Mouse (Mus musculus) hindbrain, embryonic 16.5 days (tissue): ENCODE measurements around the gene Cacna1s. TPM values are rescaled to one million over a fixed set of nuclear protein-coding genes. Genes with fewer than 3 reads are reported as not detected.

Experiments
- ATAC-seq: fragments of 200-750 bp; cut with Nextera tagmentation; 2 replicates; pipeline ENCODE4 v1.8.0; 2017; ENCODE audit warnings: moderate TSS enrichment, moderate library complexity
- H3K27ac ChIP-seq: fragments of 300-500 bp; sonication (generic); 2 replicates; pipeline ENCODE4 v1.5.1; 2014; ENCODE audit warnings: low read depth, mild to moderate bottlenecking, control low read depth, low read length, moderate library complexity
- H3K27me3 ChIP-seq: fragments of 300-500 bp; sonication (generic); replicated peaks from 2 replicates; pipeline ENCODE4 v1.6.1; 2014; ENCODE audit warnings: low read length; ENCODE audit not compliant: control insufficient read depth, insufficient read depth
- H3K36me3 ChIP-seq: fragments of 300-500 bp; sonication (generic); 2 replicates; pipeline ENCODE4 v1.6.1; 2014; ENCODE audit warnings: mild to moderate bottlenecking, low read length, moderate library complexity, mixed read lengths; ENCODE audit not compliant: control insufficient read depth, insufficient read depth
- H3K4me1 ChIP-seq: fragments of 300-500 bp; sonication (generic); 2 replicates; pipeline ENCODE4 v1.6.1; 2014; ENCODE audit warnings: low read depth, low read length; ENCODE audit not compliant: control insufficient read depth, insufficient read depth
- H3K4me2 ChIP-seq: fragments of 300-500 bp; sonication (generic); 2 replicates; pipeline ENCODE4 v1.6.1; 2014; ENCODE audit warnings: mild to moderate bottlenecking, low read length, control low read depth, moderate library complexity
- H3K4me3 ChIP-seq: fragments of 300-500 bp; sonication (generic); 2 replicates; pipeline ENCODE4 v1.5.1; 2014; ENCODE audit warnings: mild to moderate bottlenecking, low read length, control low read depth, moderate library complexity
- H3K9ac ChIP-seq: fragments of 300-500 bp; sonication (generic); 2 replicates; pipeline ENCODE4 v1.6.1; 2014; ENCODE audit warnings: low read depth, mild to moderate bottlenecking, control low read depth, low read length, moderate library complexity
- H3K9me3 ChIP-seq: fragments of 300-500 bp; sonication (generic); 2 replicates; pipeline ENCODE4 v1.6.1; 2014; ENCODE audit warnings: mild to moderate bottlenecking, low read length, moderate library complexity; ENCODE audit not compliant: control insufficient read depth
- WGBS: fragments of 180-500 bp; shearing (Covaris S2); extraction: QIAGEN DNeasy Blood & Tissue Kit; methylation state at CpG from one replicate; pipeline ENCODE4 v1.1.7; 2014; 5-methylcytosine and 5-hydroxymethylcytosine counted together
- polyA plus RNA-seq: library from polyadenylated mRNA; unstranded; fragments of >200 nt; fragmentation: Nextera tagmentation; extraction: Ambion mirVana; gene quantifications from 2 replicates; pipeline ENCODE4 v1.2.1, GENCODE M21; 2015

Gene Cacna1s
- polyA plus RNA-seq, 1 experiment from 2014 or later: 0.45 TPM

DNA sequence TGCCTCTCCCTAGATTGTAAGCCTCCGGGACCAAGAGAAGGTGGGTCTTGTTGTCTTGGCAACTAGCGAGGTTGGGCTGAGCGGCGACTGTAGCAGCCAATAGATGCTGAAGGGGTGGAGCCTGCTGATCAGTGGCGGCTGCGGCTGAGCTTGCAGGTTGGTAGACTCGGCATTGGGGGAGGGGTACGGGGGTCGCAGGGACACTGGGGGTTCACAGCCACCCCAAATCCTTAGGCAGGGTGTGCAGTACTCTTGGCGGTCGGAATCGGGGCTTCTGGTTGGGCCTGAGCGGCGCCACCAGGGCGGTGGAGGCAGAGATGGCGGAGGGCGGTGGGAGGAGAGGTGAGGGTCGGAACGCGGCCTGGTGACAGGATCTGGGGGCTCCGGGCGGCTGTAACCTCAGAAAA lies 34.6 kb upstream of the Cacna1s start:
- Histone ChIP-seq H3K4me1 (peaks cover 12% of the 10 kb centered on the region), H3K4me3 (peak overlapping the region; percentile 63), H3K27me3 (no peaks in the 10 kb centered on the region), H3K36me3 (peaks cover 3% of the 10 kb centered on the region; the same call in 1 of the 2 replicates), H3K9ac (peak overlapping the region; percentile 86), H3K4me2 (peak overlapping the region; percentile 91), H3K27ac (peak overlapping the region; percentile 58), H3K9me3 (no peaks in the 10 kb centered on the region)
- WGBS: under 1% methylated on average over 22 of the region's 22 CpGs
- peak; percentile 100 for ATAC-seq

DNA sequence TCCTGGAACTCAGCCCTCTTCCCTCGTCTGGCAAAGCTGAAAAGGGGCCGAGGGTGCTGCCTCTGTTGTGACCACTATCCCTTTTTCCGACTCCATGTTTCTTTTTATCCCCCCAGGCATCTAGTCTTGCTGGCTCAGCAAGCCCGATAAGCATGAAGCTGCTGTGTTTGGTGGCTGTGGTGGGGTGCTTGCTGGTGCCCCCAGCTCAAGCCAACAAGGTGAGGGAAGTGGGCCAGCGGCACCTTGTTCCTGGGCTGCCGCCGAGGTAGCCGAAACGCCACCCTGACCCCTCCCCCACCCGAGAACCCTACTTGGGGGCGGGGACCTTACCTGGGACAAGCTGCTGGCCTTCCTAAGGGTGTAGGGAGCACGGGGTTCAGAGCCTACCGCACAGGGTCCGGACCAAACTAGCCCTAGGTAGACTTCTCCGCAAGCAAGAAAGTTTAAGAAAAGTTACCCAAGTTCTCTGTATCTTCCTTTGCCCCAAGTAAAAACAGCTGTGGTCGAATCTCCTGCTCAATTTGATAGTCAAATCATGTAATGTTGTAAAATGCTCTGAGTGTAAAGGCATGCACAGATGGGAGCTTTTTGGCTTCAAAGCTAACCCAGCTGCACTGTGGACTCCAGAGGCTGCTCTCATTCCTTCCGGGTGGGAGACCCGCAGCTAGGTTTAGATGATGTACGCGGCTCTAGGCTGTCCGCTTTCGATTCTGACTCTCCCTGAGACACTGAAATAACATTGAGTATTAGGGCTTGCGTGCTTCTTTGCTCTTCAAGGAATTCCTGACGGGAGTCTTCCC lies 34.0 kb upstream of the Cacna1s start:
- Histone ChIP-seq H3K9ac (peak overlapping the region; percentile 86), H3K36me3 (peaks cover 3% of the 10 kb centered on the region; the same call in 1 of the 2 replicates), H3K4me2 (peak overlapping the region; percentile 91), H3K27ac (peak overlapping the region; percentile 58), H3K27me3 (no peaks in the 10 kb centered on the region), H3K9me3 (no peaks in the 10 kb centered on the region), H3K4me1 (peaks cover 12% of the 10 kb centered on the region), H3K4me3 (peak overlapping the region; percentile 63)
- 3% methylated on average over 24 of the region's 24 CpGs for WGBS
- peak; percentile 22 for ATAC-seq

DNA sequence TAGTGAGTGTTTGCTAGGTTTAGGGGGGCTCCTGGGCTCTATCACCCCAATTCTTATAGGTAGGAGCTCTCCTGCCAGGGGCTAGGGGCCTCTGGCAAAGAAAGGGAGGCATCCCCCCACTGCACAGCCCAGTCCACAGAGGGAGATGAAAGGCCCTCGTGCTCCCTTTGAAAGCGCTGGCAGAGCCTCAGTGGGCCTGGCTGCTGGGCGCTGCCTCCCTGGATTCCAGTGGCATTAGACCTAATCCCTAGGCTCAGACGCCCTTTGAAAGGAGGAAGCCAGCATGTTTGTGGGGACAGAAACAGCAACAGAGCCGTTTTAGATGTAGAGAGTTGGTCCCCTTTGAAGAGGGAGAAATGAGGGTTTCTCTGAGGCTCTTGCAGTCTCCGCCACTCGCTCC lies 22.3 kb upstream of the Cacna1s start:
- H3K27ac ChIP-seq: no peak overlapping the region

DNA sequence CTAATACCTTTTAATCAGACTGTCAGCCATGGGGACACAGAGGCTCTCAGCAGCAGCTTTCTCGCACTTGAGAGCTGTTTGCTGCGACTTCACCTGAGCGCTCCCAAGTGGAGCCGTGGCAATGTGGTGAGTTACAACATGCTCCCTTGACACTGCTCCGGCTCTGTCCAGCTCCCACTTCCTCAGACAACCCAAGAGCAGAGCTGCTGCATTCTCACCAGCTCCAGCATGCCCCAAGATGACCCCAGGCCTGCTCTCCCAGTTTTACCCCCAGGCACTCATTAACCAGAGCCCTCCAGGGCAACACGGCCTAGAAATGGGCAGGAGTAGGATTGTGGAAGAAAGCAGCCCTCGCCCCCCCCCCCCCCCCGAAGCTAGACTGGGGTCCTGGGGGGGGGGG lies 20.9 kb upstream of the Cacna1s start:
- Histone ChIP-seq H3K36me3 (peaks cover 13% of the 10 kb centered on the region), H3K4me2 (no peak overlapping the region), H3K27me3 (no peaks in the 10 kb centered on the region), H3K9me3 (no peaks in the 10 kb centered on the region), H3K27ac (no peak overlapping the region), H3K4me1 (no peaks in the 10 kb centered on the region), H3K9ac (no peak overlapping the region), H3K4me3 (no peak overlapping the region)
- 80% methylated on average over 6 of the region's 8 CpGs for whole genome bisulfite sequencing
- no peak for ATAC-seq

More for the DNA sequence above, 22.3 kb upstream of the Cacna1s start:
- no peaks in the 10 kb centered on the region for H3K27me3 ChIP-seq
- no peak overlapping the region for H3K4me2 ChIP-seq
- no peaks in the 10 kb centered on the region for H3K4me1 ChIP-seq
- H3K9ac ChIP-seq: no peak overlapping the region
- no peak for ATAC-seq
- H3K36me3 ChIP-seq: peaks cover 22% of the 10 kb centered on the region
- no peaks in the 10 kb centered on the region for H3K9me3 ChIP-seq
- no peak overlapping the region for H3K4me3 ChIP-seq
- 61% methylated on average over 7 of the region's 7 CpGs for WGBS

DNA sequence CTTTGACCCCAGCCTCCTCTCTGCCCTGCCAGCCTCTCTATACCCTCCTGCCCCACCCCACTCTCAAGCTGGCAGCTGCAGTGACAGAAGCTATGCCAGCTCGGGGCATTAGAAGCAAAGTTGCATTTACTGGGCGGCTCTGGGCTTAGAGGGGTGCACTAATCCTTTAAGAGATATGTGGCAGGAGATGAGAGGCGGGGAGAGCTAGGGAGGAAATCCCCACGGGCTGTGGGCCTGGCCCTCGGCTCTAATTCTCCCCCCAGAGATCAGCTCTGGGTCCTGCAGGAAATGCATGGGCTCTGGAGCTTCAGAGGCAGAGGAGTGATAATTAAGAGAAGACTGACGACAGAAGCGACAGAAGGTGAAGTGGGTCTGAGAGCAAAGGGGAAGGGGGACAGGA lies 19.6 kb upstream of the Cacna1s start:
- H3K27me3 ChIP-seq: no peaks in the 10 kb centered on the region
- no peak overlapping the region for H3K4me3 ChIP-seq
- no peaks in the 10 kb centered on the region for H3K4me1 ChIP-seq
- 75% methylated on average over 7 of the region's 7 CpGs for WGBS
- H3K36me3 ChIP-seq: peaks cover 13% of the 10 kb centered on the region
- no peak overlapping the region for H3K9ac ChIP-seq
- no peak overlapping the region for H3K27ac ChIP-seq
- H3K4me2 ChIP-seq: no peak overlapping the region
- no peak for ATAC-seq
- H3K9me3 ChIP-seq: no peaks in the 10 kb centered on the region

DNA sequence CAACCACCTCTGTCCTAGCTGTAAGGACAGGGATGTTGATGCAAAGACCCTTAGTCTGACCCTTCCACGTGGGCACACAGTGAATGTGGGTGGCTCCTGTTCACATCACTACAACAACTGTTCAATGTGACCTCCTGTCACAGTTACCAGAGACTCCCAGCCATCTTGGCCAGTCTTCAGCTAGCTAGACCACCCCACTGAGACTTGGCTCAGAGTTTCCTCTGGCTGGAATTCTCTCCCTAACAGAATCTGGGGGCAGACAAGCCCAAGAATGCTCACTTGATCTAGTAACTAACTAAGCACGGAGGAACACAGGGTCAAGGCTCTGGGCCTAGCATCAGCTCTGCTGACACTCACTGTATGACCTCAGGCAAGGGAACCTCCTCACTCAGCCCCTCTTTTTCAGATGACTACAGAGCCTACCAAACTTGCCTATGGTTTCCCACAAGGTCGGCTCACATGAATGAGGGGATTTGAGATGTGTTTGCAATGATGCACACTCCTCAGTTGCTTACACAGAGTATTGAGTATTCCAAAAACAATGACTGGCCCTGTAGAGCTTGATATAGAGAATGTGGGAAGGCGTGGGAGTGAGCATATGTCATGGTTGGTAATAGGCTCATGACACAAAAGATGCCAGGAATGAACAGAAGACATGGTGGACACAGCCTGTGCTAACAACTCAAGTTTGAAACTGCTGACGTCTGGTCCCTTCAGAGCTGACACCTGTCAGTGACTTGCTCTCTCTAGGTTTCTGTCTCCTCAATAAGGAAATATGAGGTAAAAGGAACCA lies 13.6 kb upstream of the Cacna1s start:
- peaks cover 8% of the 10 kb centered on the region for H3K4me1 ChIP-seq
- no peaks in the 10 kb centered on the region for H3K9me3 ChIP-seq

DNA sequence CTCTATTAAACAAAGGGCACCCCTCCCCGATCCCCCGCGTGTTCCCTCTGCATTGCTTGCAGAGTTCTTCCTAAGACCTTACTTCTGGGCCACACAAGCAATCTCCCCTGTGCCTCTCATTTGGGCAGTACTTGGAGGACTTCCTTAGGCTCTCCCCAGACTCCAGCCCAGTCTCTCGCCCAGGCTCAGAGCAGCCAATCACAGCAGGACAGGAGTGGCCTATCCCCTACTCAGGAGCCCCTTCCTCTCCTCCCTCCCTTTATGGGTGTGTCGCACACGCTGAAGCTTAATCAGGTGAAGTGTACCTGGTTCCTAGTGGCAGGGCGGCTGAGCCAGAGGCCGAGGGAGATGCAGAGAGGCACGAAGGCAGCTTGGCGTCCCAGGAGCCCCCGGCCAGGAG lies 12.1 kb upstream of the Cacna1s start:
- H3K27me3 ChIP-seq: no peaks in the 10 kb centered on the region
- 23% methylated on average over 11 of the region's 11 CpGs for WGBS
- 0 out of 2 replicates have a peak, but pooled peaks cover 2% of the 10 kb centered on the region for H3K36me3 ChIP-seq
- no peak for ATAC-seq
- H3K9me3 ChIP-seq: no peaks in the 10 kb centered on the region
- no peak overlapping the region for H3K4me2 ChIP-seq
- no peak overlapping the region for H3K27ac ChIP-seq
- peaks cover 8% of the 10 kb centered on the region for H3K4me1 ChIP-seq
- H3K9ac ChIP-seq: no peak overlapping the region
- H3K4me3 ChIP-seq: no peak overlapping the region

More for the DNA sequence above, 13.6 kb upstream of the Cacna1s start:
- H3K9ac ChIP-seq: no peak overlapping the region
- no peak overlapping the region for H3K27ac ChIP-seq
- H3K4me3 ChIP-seq: no peak overlapping the region
- no peak overlapping the region for H3K4me2 ChIP-seq
- H3K36me3 ChIP-seq: peaks cover 4% of the 10 kb centered on the region
- ATAC-seq: no peak; the same call in 1 of the 2 replicates
- no peaks in the 10 kb centered on the region for H3K27me3 ChIP-seq
- 58% methylated on average over 5 of the region's 5 CpGs for WGBS

DNA sequence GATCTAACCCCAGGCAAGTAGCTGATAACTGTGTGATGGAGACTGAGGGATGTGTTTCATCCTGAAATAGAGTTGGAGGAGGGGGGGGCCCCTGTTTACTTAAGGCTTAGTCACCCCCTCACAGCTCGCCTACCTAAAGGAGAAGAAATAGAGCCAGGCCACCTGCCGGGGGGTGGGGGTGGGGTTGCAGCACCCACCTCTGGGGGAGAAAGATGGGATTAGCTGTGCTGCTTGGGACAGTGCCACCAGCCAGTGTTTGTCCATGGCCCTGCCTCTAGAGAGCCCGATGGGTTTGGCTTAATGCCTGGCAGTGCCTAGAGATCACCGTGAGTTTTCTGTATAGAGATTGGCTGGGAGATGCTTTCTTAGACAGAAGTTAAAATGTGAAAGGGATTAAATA lies 11.7 kb upstream of the Cacna1s start:
- Histone ChIP-seq H3K36me3 (no peaks in the 10 kb centered on the region), H3K4me3 (no peak overlapping the region), H3K27ac (no peak overlapping the region), H3K9ac (no peak overlapping the region), H3K27me3 (no peaks in the 10 kb centered on the region), H3K4me1 (peaks cover 8% of the 10 kb centered on the region), H3K9me3 (no peaks in the 10 kb centered on the region), H3K4me2 (no peak overlapping the region)
- ATAC-seq: no peak
- 21% methylated on average over 4 of the region's 4 CpGs for WGBS

DNA sequence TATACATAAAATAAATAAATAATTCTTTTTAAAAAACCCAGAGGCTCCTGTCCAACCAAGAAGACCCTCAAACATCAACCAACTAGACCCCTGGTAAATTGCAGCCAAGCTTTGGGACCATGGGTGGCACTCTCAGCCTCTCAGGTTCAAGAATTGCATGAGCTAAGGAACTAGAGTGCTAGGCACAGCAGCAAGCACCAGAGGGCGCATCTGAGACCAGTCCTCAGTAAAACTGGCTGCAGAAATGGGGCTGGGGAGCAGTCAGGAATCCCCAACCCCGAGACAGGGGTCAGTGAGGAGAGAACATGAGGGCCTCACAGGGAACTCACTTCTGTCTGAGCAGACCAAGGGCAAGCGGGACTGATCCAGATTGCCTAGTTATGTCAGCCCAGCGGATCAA lies 6.8 kb upstream of the Cacna1s start:
- Histone ChIP-seq H3K4me1 (peaks cover 7% of the 10 kb centered on the region), H3K4me2 (no peak overlapping the region), H3K4me3 (no peak overlapping the region), H3K9ac (no peak overlapping the region), H3K36me3 (no peaks in the 10 kb centered on the region), H3K27me3 (peaks cover 11% of the 10 kb centered on the region), H3K9me3 (no peaks in the 10 kb centered on the region), H3K27ac (no peak overlapping the region)
- 11% methylated on average over 4 of the region's 4 CpGs for WGBS
- peak; percentile 34; the same call in 1 of the 2 replicates for ATAC-seq
